Mouse (Mus musculus) G1E (cell line): ENCODE data around the gene Ddx39b.

ENCODE experiments used
- CTCF ChIP-seq: IDR thresholded peaks from 2 replicates; pipeline ENCODE4 v1.5.1; 2012; ENCODE audit warnings: low read depth, low read length, inconsistent platforms, mixed read lengths
- GATA1 ChIP-seq: IDR thresholded peaks from 2 replicates; pipeline ENCODE4 v1.6.1; 2012; ENCODE audit warnings: borderline replicate concordance, low read length, inconsistent platforms, mixed read lengths
- POLR2AphosphoS5 ChIP-seq: IDR thresholded peaks from 2 replicates; pipeline ENCODE4 v1.6.1; 2012; ENCODE audit warnings: low read depth, low read length, inconsistent platforms; ENCODE audit not compliant: insufficient replicate concordance
- TAL1 ChIP-seq: conservative IDR thresholded peaks from 2 replicates; pipeline ENCODE4 v1.6.1; 2012; ENCODE audit warnings: low read depth, low read length, inconsistent platforms, mixed read lengths

DNA sequence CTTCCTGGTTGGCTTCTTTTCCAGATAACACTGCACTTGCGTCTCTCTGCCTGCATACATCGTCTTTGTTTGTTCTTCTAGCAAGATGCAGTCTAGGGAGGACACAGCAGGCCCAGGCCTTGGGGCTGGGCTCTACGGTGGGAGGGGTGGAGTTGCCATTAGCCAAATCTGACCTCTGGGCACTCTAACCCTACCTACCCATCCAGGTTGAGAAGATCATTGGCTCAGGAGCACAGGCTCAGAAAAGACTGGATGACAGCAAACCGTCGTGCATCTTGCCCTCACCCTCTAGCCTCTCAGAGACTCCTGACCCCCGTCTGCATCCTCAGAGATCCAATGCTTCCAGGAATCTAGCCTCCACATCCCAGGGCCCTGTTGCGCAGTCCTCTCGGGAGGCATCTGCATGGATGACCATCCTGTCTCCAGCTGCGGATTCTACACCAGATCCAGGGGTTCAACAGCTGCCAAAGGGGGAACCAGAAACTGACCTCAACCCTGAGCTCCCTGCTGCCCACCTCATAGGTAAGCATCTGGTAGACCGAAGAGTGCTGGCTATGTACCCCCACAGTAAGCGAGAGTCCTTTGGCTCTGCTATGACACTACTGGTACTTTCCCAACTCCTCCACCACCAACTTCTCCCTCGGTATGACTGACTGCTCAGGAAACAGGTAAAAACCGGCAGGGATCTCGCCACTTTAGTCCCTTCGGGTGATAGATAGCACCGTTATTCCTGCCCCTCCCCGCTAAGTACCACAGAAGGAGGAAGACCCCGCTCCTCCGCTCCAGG is 46.5 kb upstream of the Ddx39b start:
- TF ChIP-seq GATA1 = no peak
- no peak for TF ChIP-seq CTCF
- no peak for TF ChIP-seq TAL1
- TF ChIP-seq POLR2AphosphoS5 = no peak
